Mouse (Mus musculus): ENCODE results near the gene Sh3tc1. TPM values are rescaled to one million over a fixed set of nuclear protein-coding genes. Genes with fewer than 3 reads are reported as not detected.

Gene Sh3tc1
- polyA plus RNA-seq, 1 experiment from 2014 or later = 3.8 TPM

- no peaks in the 10 kb centered on the region for H3K9me3 ChIP-seq (replicated peaks)
- no peak overlapping the region for H3K27ac ChIP-seq
- H3K36me3 ChIP-seq = no peaks in the 10 kb centered on the region
- no peak overlapping the region for H3K4me3 ChIP-seq
- 36% methylated on average over 3 of the region's 3 CpGs for WGBS (ENCODE audit: insufficient replicate concordance)
- ATAC-seq = no peak
- H3K27me3 ChIP-seq (replicated peaks) = no peaks in the 10 kb centered on the region
- H3K9ac ChIP-seq = no peak overlapping the region
- no peak overlapping the region for H3K4me2 ChIP-seq
- H3K4me1 ChIP-seq = no peaks in the 10 kb centered on the region
Measured at GRCm38 (mm10) chr5:35749416-35749815, 9.6 kb upstream of the Sh3tc1 start.

DNA sequence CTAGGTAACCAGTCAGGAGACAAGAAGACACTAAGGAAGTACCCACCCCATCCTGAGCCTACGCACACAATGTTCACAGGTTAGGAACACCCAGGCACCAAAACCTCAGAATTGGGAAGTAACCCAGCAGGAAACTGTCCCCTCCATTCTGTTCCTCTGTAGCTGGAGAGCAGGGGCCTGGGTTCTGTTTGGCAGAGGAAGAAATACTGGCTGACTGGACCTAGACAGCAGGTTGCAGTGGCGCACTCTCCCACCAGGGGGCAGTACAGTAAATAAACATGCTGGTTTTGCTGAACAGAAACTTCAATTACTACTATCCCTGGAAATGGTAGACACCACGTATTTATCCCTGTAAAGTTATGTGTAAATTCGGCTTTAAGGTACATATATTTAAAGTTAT lies 7.1 kb upstream of the Sh3tc1 start:
- Histone ChIP-seq H3K27me3 (replicated peaks) (0 out of 2 replicates have a peak, but pooled peaks cover under 1% of the 10 kb centered on the region), H3K4me1 (no peaks in the 10 kb centered on the region), H3K9ac (no peak overlapping the region), H3K9me3 (replicated peaks) (no peaks in the 10 kb centered on the region), H3K4me3 (no peak overlapping the region), H3K36me3 (no peaks in the 10 kb centered on the region), H3K27ac (no peak overlapping the region), H3K4me2 (no peak overlapping the region)
- 15% methylated on average over 4 of the region's 4 CpGs for WGBS (ENCODE audit: insufficient replicate concordance)
- ATAC-seq = no peak

GRCm38 (mm10) chr5:35745406-35745805 lies 5.6 kb upstream of the Sh3tc1 start:
- WGBS (ENCODE audit: insufficient replicate concordance) = 63% methylated on average over 5 of the region's 5 CpGs
- Histone ChIP-seq H3K9ac (no peak overlapping the region), H3K36me3 (no peaks in the 10 kb centered on the region), H3K4me1 (peaks cover 5% of the 10 kb centered on the region), H3K4me3 (no peak overlapping the region), H3K27me3 (replicated peaks) (peaks cover 15% of the 10 kb centered on the region), H3K27ac (no peak overlapping the region), H3K4me2 (no peak overlapping the region), H3K9me3 (replicated peaks) (no peaks in the 10 kb centered on the region)
- no peak for ATAC-seq

DNA sequence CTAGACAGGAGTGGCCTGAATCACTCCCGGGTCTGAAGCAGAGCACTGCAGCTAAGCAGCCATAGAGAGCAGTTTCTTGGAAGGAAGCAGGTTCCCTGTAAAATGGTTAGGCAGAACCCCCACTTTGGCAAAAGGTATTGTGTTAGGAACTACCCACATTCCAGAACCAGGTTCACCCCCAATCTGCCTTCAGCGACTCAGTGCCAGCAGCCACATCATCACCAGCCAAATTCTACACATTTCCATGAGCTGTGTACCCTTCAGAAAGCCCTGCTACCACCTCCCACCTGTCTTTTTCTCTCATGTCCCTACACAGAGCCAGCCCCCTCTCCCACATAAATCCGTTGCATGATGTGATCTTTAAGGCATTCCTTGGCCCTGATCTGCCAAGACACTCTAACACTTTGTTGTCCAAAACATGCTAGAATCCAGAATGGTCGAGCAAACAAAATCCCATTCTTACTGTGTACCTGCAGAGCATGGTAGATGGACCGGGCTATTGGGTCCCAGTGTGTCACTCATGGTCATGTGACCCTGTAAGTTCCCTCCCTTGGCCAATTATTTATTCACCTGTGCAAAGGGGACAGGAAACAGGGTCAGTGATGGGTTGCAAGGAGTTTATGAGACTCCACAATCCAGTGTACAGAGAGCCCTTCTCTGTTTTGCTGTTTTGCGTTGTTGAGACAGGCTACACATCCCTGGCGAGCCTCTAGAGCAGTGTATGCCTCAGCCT lies 4.4 kb upstream of the Sh3tc1 start:
- H3K4me1 ChIP-seq = peaks cover 15% of the 10 kb centered on the region
- H3K4me2 ChIP-seq = no peak overlapping the region
- H3K36me3 ChIP-seq = no peaks in the 10 kb centered on the region
- H3K9me3 ChIP-seq (replicated peaks) = no peaks in the 10 kb centered on the region
- no peak overlapping the region for H3K9ac ChIP-seq
- WGBS (ENCODE audit: insufficient replicate concordance) = 68% methylated on average over 7 of the region's 7 CpGs
- peaks cover 28% of the 10 kb centered on the region for H3K27me3 ChIP-seq (replicated peaks)
- no peak for ATAC-seq
- H3K27ac ChIP-seq = no peak overlapping the region
- no peak overlapping the region for H3K4me3 ChIP-seq

DNA sequence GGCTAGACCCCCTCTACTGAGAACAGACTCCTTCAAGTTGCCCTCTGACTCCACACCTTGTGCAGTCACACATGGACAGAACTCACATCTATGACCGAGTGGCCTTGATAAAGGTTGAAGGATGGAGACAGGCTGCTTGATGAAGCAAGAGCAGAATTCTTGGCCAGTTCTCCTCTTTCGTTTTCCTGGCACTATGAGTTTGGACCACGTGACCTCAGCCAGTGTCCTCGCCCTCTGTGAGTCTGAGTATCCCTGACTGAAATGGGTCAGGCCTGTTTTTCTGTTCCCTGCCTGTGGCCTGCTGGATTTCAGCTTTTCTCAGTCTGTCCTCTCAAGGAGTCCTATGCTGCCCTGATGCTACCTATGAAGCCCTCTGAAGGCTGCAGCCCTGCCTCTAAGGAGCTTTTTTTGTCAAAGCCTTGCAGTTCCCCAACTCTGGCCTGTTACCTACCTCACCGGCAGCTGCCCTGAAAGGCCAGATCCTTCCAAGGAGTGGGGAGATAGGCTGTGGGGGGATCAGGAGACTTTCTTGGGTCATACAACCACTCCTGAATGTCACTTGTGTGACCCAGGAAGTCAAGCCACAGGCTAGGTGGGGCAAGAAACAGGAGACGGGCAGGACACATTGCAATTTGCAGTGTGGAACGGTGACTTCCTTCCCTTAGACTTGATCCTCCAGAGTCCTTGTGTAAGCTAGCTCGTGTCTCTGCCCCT lies 3.6 kb upstream of the Sh3tc1 start:
- H3K4me2 ChIP-seq = no peak overlapping the region
- peaks cover 15% of the 10 kb centered on the region for H3K4me1 ChIP-seq
- no peaks in the 10 kb centered on the region for H3K9me3 ChIP-seq (replicated peaks)
- no peak for ATAC-seq
- no peaks in the 10 kb centered on the region for H3K36me3 ChIP-seq
- peaks cover 33% of the 10 kb centered on the region for H3K27me3 ChIP-seq (replicated peaks)
- no peak overlapping the region for H3K27ac ChIP-seq
- 59% methylated on average over 8 of the region's 8 CpGs for WGBS (ENCODE audit: insufficient replicate concordance)
- H3K9ac ChIP-seq = no peak overlapping the region
- no peak overlapping the region for H3K4me3 ChIP-seq

- H3K4me2 ChIP-seq = no peak overlapping the region
- peaks cover 15% of the 10 kb centered on the region for H3K4me1 ChIP-seq
- no peak for ATAC-seq
- no peaks in the 10 kb centered on the region for H3K36me3 ChIP-seq
- peaks cover 33% of the 10 kb centered on the region for H3K27me3 ChIP-seq (replicated peaks)
- H3K27ac ChIP-seq = no peak overlapping the region
- H3K9me3 ChIP-seq (replicated peaks) = no peaks in the 10 kb centered on the region
- 45% methylated on average over 13 of the region's 13 CpGs for WGBS (ENCODE audit: insufficient replicate concordance)
- no peak overlapping the region for H3K4me3 ChIP-seq
- no peak overlapping the region for H3K9ac ChIP-seq
Measured at GRCm38 (mm10) chr5:35741225-35741820, 1.5 kb upstream of the Sh3tc1 start.

DNA sequence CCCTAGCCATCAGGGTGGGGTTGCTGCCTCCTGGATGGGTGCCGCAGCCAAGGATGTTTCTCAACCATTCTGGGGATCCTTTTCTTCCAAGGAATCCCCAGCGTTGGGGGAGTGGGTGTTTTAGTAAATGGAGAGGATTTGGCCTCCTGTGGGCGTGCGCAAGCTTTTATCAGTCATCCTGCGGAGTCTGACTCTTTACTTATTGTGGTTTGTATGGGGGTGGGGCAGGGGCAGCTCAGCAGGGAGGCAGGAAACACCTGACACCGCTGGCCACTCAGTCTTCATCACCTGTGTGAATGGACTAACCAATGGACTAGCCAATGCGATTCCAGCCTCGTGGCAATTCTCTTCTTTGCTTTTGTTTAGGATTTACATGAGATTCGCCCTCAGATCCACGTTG lies 929 bp upstream of the Sh3tc1 start:
- peaks cover 15% of the 10 kb centered on the region for H3K4me1 ChIP-seq
- no peak overlapping the region for H3K9ac ChIP-seq
- H3K9me3 ChIP-seq (replicated peaks) = no peaks in the 10 kb centered on the region
- H3K4me3 ChIP-seq = no peak overlapping the region
- no peak overlapping the region for H3K27ac ChIP-seq
- H3K4me2 ChIP-seq = no peak overlapping the region
- ATAC-seq = no peak
- 11% methylated on average over 10 of the region's 10 CpGs for WGBS (ENCODE audit: insufficient replicate concordance)
- H3K27me3 ChIP-seq (replicated peaks) = peaks cover 33% of the 10 kb centered on the region
- H3K36me3 ChIP-seq = no peaks in the 10 kb centered on the region

- no peak overlapping the region for H3K4me3 ChIP-seq
- ATAC-seq = no peak
- peaks cover 35% of the 10 kb centered on the region for H3K27me3 ChIP-seq (replicated peaks)
- no peak overlapping the region for H3K4me2 ChIP-seq
- peaks cover 15% of the 10 kb centered on the region for H3K4me1 ChIP-seq
- no peak overlapping the region for H3K9ac ChIP-seq
- H3K27ac ChIP-seq = no peak overlapping the region
- no peaks in the 10 kb centered on the region for H3K9me3 ChIP-seq (replicated peaks)
- H3K36me3 ChIP-seq = no peaks in the 10 kb centered on the region
- WGBS (ENCODE audit: insufficient replicate concordance) = 41% methylated on average over 2 of the region's 2 CpGs
Measured at GRCm38 (mm10) chr5:35739005-35739404, 782 bp downstream of the Sh3tc1 start.

GRCm38 (mm10) chr5:35737231-35737901 lies 2.4 kb downstream of the Sh3tc1 start:
- H3K9me3 ChIP-seq (replicated peaks) = no peaks in the 10 kb centered on the region
- H3K4me1 ChIP-seq = peaks cover 15% of the 10 kb centered on the region
- no peak for ATAC-seq
- no peaks in the 10 kb centered on the region for H3K36me3 ChIP-seq
- 68% methylated on average over 20 of the region's 20 CpGs for WGBS (ENCODE audit: insufficient replicate concordance)
- no peak overlapping the region for H3K9ac ChIP-seq
- no peak overlapping the region for H3K4me3 ChIP-seq
- no peak overlapping the region for H3K27ac ChIP-seq
- peaks cover 35% of the 10 kb centered on the region for H3K27me3 ChIP-seq (replicated peaks)
- H3K4me2 ChIP-seq = no peak overlapping the region

DNA sequence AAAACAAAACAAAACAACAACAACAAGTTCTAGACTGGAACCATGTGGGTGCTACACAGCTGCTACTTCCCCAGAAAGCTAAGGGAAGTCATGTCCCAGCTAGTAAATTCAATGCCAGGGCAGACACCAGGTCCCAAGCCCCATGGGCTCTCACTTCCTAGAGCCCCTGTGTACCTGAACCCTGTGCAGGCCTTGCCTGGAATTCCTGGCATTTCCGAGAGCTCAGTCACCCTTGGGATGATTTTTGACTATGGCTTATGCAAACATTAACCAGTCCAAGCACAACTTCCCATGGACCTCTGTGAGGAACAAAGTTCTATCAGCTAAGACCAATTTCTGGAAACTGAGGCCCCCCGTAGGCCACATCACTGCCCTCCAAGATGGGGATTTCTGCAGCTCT lies 6.3 kb downstream of the Sh3tc1 start:
- Histone ChIP-seq H3K27ac (no peak overlapping the region), H3K9ac (no peak overlapping the region), H3K4me2 (no peak overlapping the region), H3K4me1 (peaks cover 11% of the 10 kb centered on the region), H3K36me3 (no peaks in the 10 kb centered on the region), H3K9me3 (replicated peaks) (no peaks in the 10 kb centered on the region), H3K27me3 (replicated peaks) (0 out of 2 replicates have a peak, but pooled peaks cover 2% of the 10 kb centered on the region), H3K4me3 (no peak overlapping the region)
- no peak for ATAC-seq
- WGBS (ENCODE audit: insufficient replicate concordance) = 53% methylated on average over 2 of the region's 2 CpGs

- H3K4me2 ChIP-seq = no peak overlapping the region
- ATAC-seq = no peak
- no peaks in the 10 kb centered on the region for H3K9me3 ChIP-seq (replicated peaks)
- 0 out of 2 replicates have a peak, but pooled peaks cover 2% of the 10 kb centered on the region for H3K27me3 ChIP-seq (replicated peaks)
- WGBS (ENCODE audit: insufficient replicate concordance) = 54% methylated on average over 4 of the region's 4 CpGs
- no peaks in the 10 kb centered on the region for H3K36me3 ChIP-seq
- no peak overlapping the region for H3K9ac ChIP-seq
- no peak overlapping the region for H3K27ac ChIP-seq
- H3K4me1 ChIP-seq = peaks cover 11% of the 10 kb centered on the region
- no peak overlapping the region for H3K4me3 ChIP-seq
Measured at GRCm38 (mm10) chr5:35731006-35731405, 8.8 kb downstream of the Sh3tc1 start.

- Histone ChIP-seq H3K9me3 (replicated peaks) (no peaks in the 10 kb centered on the region), H3K36me3 (no peaks in the 10 kb centered on the region), H3K9ac (no peak overlapping the region), H3K27ac (0 out of 2 replicates have a peak overlapping the region, but pooled peaks have one; percentile 23), H3K4me3 (no peak overlapping the region), H3K4me1 (peaks cover 11% of the 10 kb centered on the region), H3K27me3 (replicated peaks) (0 out of 2 replicates have a peak, but pooled peaks cover 2% of the 10 kb centered on the region), H3K4me2 (no peak overlapping the region)
- no peak for ATAC-seq
- WGBS (ENCODE audit: insufficient replicate concordance) = 43% methylated on average over 1 of the region's 1 CpGs
Measured at GRCm38 (mm10) chr5:35730552-35730951, 9.2 kb downstream of the Sh3tc1 start.
